In genomic region chr14:115392894-115393524, GRCm38 (mm10) we compare ENCODE assay signal across 8 mouse cellular contexts.
DNase-seq lines count a peak whose midpoint lies in the region; ATAC-seq and TF ChIP-seq lines count a peak whose summit lies in the region.

No protein-coding gene starts in this region.

- 0 out of 2 replicates have a peak overlapping the region, but pooled peaks have one; percentile 6 for H3K4me2 ChIP-seq in heart, embryonic 14.5 days (ENCODE audit: low read length)
- H3K4me2 ChIP-seq in forebrain, embryonic 16.5 days (ENCODE audit: low read length), result no peak overlapping the region

- TF ChIP-seq POLR2A in brain, embryonic 14.5 days (IDR thresholded peaks at IDR 0.05; ENCODE audit: borderline replicate concordance, extremely low read depth, insufficient read depth, insufficient read length, poor library complexity, severe bottlenecking), result no peak

- DNase-seq in heart, adult 11 months, result no peak
- peak; percentile 82 for DNase-seq in brain, embryonic 14.5 days (ENCODE audit: low read depth)
- peak; percentile 77 for DNase-seq in kidney, adult 9 months
- peak; percentile 50 for DNase-seq in limb, embryonic 10.5 days (ENCODE audit: low spot score)
- peak; percentile 37 for DNase-seq in naive thymus-derived CD4-positive, alpha-beta T cell, adult 2 months (ENCODE audit: low read depth)
- DNase-seq in urinary bladder, postnatal 10 days (ENCODE audit: low spot score), result no peak

- no peak overlapping the region for H3K27ac ChIP-seq in heart, embryonic 14.5 days (replicated peaks in 1 of 2; ENCODE audit: control insufficient read depth in 1 of 2, insufficient read depth in 1 of 2, low read depth in 2 of 2, low read length in 2 of 2)
- no peak overlapping the region for H3K27ac ChIP-seq in forebrain, embryonic 16.5 days (ENCODE audit: low read length)
- H3K27ac ChIP-seq in limb, embryonic 10.5 days, result no peak overlapping the region

- ATAC-seq in heart, embryonic 14.5 days (ENCODE audit: insufficient number of reproducible peaks, insufficient read depth, low FRiP score, low read depth), result no peak
- ATAC-seq in forebrain, embryonic 16.5 days, result peak; percentile 69

- no peak overlapping the region for H3K4me3 ChIP-seq in heart, embryonic 14.5 days (ENCODE audit: control insufficient read depth in 1 of 2, insufficient read depth in 1 of 2, low read depth in 1 of 2, low read length in 2 of 2)
- no peak overlapping the region for H3K4me3 ChIP-seq in forebrain, embryonic 16.5 days (replicated peaks; ENCODE audit: low read length)
- no peak overlapping the region for H3K4me3 ChIP-seq in limb, embryonic 10.5 days

- no peaks in the 10 kb centered on the region for H3K9me3 ChIP-seq in heart, embryonic 14.5 days (ENCODE audit: control insufficient read depth, low read length)
- H3K9me3 ChIP-seq in forebrain, embryonic 16.5 days (ENCODE audit: control insufficient read depth, low read length), result no peaks in the 10 kb centered on the region
- no peaks in the 10 kb centered on the region for H3K9me3 ChIP-seq in limb, embryonic 10.5 days (replicated peaks)

- 39% methylated on average over 14 of the region's 14 CpGs for WGBS in heart, embryonic 14.5 days
- WGBS in forebrain, embryonic 16.5 days, result 54% methylated on average over 14 of the region's 14 CpGs
- WGBS in limb, embryonic 10.5 days, result 52% methylated on average over 14 of the region's 14 CpGs

- H3K27me3 ChIP-seq in heart, embryonic 14.5 days (ENCODE audit: control insufficient read depth, insufficient read depth, low read length), result no peaks in the 10 kb centered on the region
- H3K27me3 ChIP-seq in forebrain, embryonic 16.5 days (replicated peaks; ENCODE audit: control insufficient read depth, insufficient read depth, low read length), result no peaks in the 10 kb centered on the region
- H3K27me3 ChIP-seq in limb, embryonic 10.5 days (ENCODE audit: low read depth, poor library complexity, severe bottlenecking), result no peaks in the 10 kb centered on the region

- peak; percentile 65 for TF ChIP-seq CTCF in brain, embryonic 14.5 days (IDR thresholded peaks at IDR 0.05; ENCODE audit: borderline replicate concordance, extremely low read depth, insufficient read depth, insufficient read length)

- 0 out of 4 replicates have a peak, but pooled peaks cover 0 to 3% of the 10 kb centered on the region in 2 experiments for H3K4me1 ChIP-seq in heart, embryonic 14.5 days (ENCODE audit: control insufficient read depth in 2 of 2, insufficient read depth in 2 of 2, low read length in 2 of 2)
- H3K4me1 ChIP-seq in forebrain, embryonic 16.5 days (replicated peaks; ENCODE audit: control insufficient read depth, insufficient read depth, low read length), result no peaks in the 10 kb centered on the region
- H3K4me1 ChIP-seq in limb, embryonic 10.5 days, result 0 out of 2 replicates have a peak, but pooled peaks cover 3% of the 10 kb centered on the region

- H3K36me3 ChIP-seq in heart, embryonic 14.5 days (ENCODE audit: control insufficient read depth, insufficient read depth, low read length), result no peaks in the 10 kb centered on the region
- no peaks in the 10 kb centered on the region for H3K36me3 ChIP-seq in forebrain, embryonic 16.5 days (ENCODE audit: control insufficient read depth, insufficient read depth)
- no peaks in the 10 kb centered on the region for H3K36me3 ChIP-seq in limb, embryonic 10.5 days

- H3K9ac ChIP-seq in heart, embryonic 14.5 days (ENCODE audit: low read length), result no peak overlapping the region
- no peak overlapping the region for H3K9ac ChIP-seq in forebrain, embryonic 16.5 days (replicated peaks; ENCODE audit: low read depth, low read length)

Comparison
In these comparisons a context has a peak if more than half of its experiments do, and no peak if none do; other contexts are left out.
1. DNase-seq: peak in brain, embryonic 14.5 days (single experiment), kidney, adult 9 months (single experiment), limb, embryonic 10.5 days (single experiment) and naive thymus-derived CD4-positive, alpha-beta T cell, adult 2 months (single experiment); none in heart, adult 11 months (single experiment) and urinary bladder, postnatal 10 days (single experiment).